Mouse (Mus musculus): Measurements from ENCODE around the gene Fn3krp. TPM values are rescaled to one million over a fixed set of nuclear protein-coding genes. Genes with fewer than 3 reads are reported as not detected.

Gene Fn3krp
- 10 to 100 TPM; 50.9 to 51.0 TPM for total RNA-seq (2021)

DNA sequence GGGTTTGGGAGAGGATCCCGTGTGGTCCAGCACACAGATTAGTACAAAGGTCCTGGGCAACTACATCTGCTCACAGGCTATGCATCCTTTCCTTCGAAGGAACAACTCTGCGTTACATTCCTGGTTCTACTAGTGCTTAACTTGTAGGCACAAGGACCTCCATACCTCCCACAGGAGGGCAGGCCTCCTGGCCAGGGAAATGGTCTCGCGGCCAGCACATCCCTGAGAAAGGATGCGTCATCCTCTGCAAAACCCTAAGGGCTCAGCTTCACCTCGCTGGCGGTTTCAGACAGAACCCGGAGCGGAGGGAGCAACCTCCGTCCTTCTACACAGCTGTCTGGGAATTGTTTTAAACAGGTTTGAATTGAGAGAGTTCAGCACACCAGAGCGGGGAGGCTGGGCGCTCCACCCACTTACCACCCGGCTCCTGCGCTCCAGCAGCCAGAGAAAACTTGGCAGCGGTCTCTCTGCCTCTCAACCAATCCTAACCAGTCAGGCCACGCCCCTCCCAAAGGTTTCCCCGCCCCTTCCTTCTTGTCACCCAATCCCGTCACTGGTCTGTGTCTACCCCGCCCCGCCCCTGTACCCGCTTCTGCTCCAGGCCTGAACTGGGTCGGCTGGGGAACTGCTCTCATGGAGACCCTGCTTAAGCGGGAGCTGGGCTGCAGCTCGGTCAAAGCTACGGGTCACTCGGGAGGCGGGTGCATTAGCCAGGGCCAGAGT, at the start of gene Fn3krp:
Gene Fn3krp, plus strand, starts transcription at position 572 of the 723 bp plus-strand sequence.
- DNase-seq (ENCODE audit: extremely low spot score in 1 of 2, low spot score in 1 of 2) = peak; percentile 89 to 90

DNA sequence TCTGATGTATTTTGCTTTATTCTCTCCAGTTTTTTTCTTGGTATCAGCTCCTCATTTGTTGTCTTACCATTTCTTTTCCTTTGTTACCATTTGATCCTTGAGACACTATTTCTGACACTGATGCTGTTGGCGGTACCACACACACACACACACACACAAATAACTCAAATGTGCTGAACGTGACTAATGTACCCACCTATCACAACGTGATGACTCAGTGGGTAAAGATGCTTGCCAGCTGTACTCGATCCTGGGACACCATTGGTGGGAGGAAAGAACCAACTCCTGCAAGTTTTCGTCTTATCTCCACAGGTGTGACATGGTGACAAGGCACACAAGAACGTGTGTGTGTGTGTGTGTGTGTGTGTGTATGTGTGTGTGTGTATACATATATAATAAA, 47.9 kb upstream of the Fn3krp start:
- no peak for DNase-seq (ENCODE audit: extremely low spot score in 1 of 2, low spot score in 1 of 2)

GRCm38 (mm10) chr11:121378644-121379043, 42.6 kb upstream of the Fn3krp start:
- DNase-seq (ENCODE audit: extremely low spot score in 1 of 2, low spot score in 1 of 2) = no peak

GRCm38 (mm10) chr11:121380294-121380693, 40.9 kb upstream of the Fn3krp start:
- no peak for DNase-seq (ENCODE audit: extremely low spot score in 1 of 2, low spot score in 1 of 2)

- DNase-seq (ENCODE audit: extremely low spot score in 1 of 2, low spot score in 1 of 2) = peak; percentile 66 to 79
Observed at GRCm38 (mm10) chr11:121387750-121388553, 33.2 kb upstream of the Fn3krp start, which contains the start of gene Rab40b. TSS of gene Rab40b (minus strand) at chr11:121388251.

DNA sequence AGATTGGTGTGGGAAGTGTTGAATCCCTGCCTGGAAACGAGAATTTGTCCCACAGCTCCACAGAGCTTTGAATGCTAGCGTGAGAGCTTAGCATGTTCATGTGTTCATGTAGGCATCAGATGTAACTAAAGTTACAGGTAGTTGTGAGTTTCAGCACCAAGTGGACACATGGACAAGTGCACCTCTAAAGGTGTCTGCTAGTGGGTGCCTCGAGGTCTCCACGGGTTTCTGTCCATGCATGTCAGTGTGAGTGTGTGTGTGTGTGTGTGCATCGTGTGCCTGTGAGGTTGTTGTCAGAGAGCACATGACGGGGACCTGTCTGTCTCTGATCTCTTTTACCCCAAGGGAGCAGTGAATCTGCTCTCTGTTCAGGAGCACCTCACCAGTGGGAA, 32.7 kb upstream of the Fn3krp start:
- DNase-seq (ENCODE audit: extremely low spot score in 1 of 2, low spot score in 1 of 2) = no peak

DNA sequence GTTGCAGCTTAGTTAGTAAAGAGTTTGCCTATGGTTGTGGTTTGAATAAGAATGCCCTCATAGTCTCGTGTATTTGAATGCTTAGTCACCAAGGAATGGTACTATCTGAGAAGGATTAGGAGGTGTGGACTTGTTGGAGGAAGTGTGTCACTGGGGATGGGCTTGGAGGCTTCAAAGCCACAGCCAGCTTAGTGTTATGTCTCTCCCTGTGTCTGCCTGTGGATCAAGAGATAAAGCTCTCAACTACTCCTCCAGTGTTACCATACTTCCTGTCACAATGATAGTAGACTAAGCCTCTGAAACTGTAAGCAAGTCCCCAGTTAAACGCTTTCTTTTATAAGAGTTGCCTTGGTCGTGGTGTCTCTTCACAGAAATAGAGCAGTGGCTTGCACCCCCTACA, 30.4 kb upstream of the Fn3krp start:
- no peak for DNase-seq (ENCODE audit: extremely low spot score in 1 of 2, low spot score in 1 of 2)

- no peak for DNase-seq (ENCODE audit: extremely low spot score in 1 of 2, low spot score in 1 of 2)
Observed at GRCm38 (mm10) chr11:121392405-121392804, 28.8 kb upstream of the Fn3krp start.

DNA sequence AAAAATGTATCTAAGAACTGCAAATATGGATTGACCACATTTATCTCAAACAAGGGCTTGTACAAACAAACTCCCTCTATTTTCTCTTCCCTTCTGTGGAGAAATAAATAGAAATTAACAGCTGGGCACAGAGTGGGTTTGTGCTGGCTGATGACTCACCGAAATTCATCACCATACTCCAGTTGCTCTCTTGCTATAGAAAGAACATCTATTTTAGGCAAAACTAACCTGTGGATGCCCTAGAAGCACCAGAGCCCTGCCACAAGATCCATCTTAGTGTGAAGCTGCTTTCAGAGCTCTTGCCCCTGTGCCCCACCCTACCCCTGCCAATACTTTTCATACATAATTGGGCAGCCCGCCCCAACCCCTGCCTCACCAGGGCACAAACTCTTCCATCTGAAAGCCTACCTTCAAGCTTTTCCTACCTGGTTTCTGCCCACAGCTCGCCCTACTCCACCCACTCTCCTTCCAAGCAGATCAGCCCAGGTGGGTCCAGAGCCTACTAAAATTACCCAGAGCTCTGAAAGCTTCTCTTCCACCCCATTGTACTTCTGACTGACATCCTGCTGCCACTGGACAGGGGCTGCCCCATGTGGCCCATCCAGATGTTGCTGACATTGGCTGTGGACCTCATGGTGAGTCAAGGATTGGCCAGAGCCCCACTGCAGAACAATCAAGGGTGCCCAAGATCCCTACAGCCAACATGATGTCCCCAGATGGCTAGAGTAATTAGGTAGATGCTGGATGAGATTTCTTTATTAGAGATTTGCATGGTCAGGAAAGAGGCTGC, 13.6 kb upstream of the Fn3krp start:
- no peak for DNase-seq (ENCODE audit: extremely low spot score in 1 of 2, low spot score in 1 of 2)

- DNase-seq (ENCODE audit: extremely low spot score in 1 of 2, low spot score in 1 of 2) = no peak
Observed at GRCm38 (mm10) chr11:121414762-121415161, 6.4 kb upstream of the Fn3krp start.

DNA sequence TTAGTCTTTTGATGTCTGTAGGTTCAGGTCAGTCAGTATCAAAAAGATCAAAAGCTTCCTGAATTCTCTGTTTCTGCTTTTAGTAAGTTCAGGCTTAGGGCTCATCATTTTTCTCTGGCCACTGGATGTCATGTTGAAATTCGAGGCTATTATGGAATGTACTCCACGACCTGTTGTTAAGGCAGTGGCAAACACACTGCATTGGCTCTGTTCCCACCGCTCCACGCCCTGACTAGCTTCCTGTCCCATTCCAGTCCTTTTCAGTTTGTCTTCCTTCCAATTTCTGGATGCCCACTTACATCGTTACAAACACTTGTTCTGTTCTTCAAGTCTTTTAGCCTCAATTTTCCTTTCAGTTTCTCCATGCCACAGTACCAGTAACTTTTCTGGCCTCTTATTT, 5.8 kb upstream of the Fn3krp start:
- no peak for DNase-seq (ENCODE audit: extremely low spot score in 1 of 2, low spot score in 1 of 2)

GRCm38 (mm10) chr11:121417971-121418370, 3.2 kb upstream of the Fn3krp start:
- no peak for DNase-seq (ENCODE audit: extremely low spot score in 1 of 2, low spot score in 1 of 2)

- no peak for DNase-seq (ENCODE audit: extremely low spot score in 1 of 2, low spot score in 1 of 2)
Observed at GRCm38 (mm10) chr11:121418932-121419331, 2.3 kb upstream of the Fn3krp start.

DNA sequence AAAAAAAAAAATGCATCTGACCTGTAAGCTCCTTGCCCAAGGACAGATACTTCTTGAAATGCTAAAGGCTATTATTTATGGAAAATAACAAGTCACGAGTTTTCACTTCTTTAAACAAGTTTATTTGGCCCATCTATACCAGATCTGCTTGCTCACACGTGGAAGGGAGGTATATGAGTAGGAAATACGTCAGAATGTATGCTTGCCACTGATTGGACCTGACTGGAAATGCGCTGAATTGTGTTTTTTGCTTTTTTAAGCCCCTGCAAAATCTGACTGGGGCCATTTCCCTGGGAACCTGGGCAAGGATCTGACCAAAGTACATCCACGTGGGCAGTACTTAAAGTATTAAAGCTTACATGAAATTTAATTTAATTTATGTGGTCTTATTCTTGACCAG, 822 bp upstream of the Fn3krp start:
- no peak for DNase-seq (ENCODE audit: extremely low spot score in 1 of 2, low spot score in 1 of 2)

DNA sequence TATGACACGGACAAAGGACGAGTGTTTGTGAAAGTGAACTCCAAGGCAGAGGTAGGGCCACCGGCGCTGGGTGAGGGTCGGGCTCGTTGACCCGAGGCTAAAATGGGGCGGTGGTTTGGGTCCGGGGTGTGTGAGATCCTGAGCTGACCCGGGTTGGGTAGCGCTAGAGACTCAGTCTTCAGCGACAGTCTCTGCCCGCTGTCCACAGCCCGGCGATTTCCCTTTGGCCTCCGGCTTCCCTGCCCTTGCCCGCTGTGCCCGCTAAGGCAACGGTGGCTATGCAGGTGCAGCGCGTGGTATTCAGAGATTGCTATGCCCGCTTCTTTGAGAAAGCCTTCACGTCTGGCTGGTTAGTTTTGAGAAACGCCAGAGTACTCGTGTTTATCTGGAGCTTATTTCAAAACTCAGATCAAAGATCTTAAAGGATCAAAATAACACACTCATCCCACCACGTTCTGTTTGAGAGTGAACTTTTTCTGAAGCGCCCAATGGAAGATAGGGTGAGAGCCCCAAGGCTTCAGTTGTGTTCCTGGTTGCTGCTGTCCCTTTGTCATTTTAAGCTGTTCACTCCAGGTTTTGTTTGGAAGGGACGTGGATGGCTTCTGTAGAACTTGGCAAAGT, 462 bp downstream of the Fn3krp start:
- DNase-seq (ENCODE audit: extremely low spot score in 1 of 2, low spot score in 1 of 2) = no peak

- DNase-seq (ENCODE audit: extremely low spot score in 1 of 2, low spot score in 1 of 2) = no peak
Observed at GRCm38 (mm10) chr11:121433397-121433796, 12.2 kb downstream of the Fn3krp start.

DNA sequence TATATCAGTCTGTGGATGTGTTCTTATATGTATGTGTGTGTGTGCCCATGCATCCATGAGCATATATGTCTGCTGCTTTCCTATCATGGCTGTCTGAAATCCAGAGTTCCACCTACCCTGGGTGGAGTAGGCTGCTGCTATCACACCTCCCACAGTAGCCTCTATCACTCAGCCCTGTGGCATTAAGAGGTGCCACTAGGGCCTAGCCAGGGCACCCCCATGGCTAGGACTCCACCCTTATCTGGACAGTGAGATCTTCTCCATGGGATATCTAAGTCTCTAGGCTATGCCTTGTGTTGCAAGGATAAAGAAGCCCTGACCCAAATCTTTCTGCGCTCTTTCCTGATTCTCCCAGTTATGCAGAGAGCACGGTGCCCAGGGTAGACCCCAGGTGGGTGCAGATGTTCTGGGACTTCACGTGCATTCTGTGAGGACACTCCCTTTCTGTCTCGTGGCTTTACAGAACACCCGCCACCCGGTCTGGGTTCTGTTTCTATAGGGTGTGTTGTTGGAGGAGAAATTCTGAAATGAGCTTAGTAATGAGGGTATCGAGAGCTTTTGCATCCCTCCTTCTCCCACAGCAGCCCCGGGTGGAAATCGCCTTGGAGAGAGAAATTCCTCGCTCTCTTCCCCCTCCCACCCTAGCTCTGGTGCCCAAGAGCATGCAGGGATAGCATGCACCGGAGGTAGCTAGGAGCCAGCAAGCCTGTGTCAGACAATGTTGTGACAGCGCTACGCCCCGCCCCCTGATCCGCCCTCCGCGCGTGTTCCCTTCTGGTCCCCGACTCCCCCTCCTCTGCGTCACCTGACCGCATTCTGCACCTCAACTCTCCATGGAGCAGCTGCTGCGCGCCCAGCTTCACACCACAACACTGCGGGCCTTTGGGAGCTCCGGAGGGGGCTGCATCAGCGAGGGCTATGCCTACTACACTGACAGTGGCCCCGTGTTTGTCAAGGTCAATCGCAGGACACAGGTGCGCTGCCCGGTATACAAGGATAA, 13.3 kb downstream of the Fn3krp start, which contains the start of gene Fn3k:
Gene Fn3k, plus strand, starts transcription at position 758 of the 1,000 bp plus-strand sequence.
- peak; percentile 83 to 89 for DNase-seq (ENCODE audit: extremely low spot score in 1 of 2, low spot score in 1 of 2)

- no peak for DNase-seq (ENCODE audit: extremely low spot score in 1 of 2, low spot score in 1 of 2)
Observed at GRCm38 (mm10) chr11:121437236-121437635, 16.0 kb downstream of the Fn3krp start.

- no peak for DNase-seq (ENCODE audit: extremely low spot score in 1 of 2, low spot score in 1 of 2)
Observed at GRCm38 (mm10) chr11:121439686-121440292, 18.6 kb downstream of the Fn3krp start.
